Mouse (Mus musculus) heart, postnatal 0 days (tissue): ENCODE data around the gene Glra3. TPM values are rescaled to one million over a fixed set of nuclear protein-coding genes. Genes with fewer than 3 reads are reported as not detected.

Experiments used
- ATAC-seq: fragments of 200-750 bp; cut with Nextera tagmentation; 2 replicates; pipeline ENCODE4 v1.8.0; 2017; ENCODE audit warnings: low read depth, moderate number of reproducible peaks, moderate library complexity; ENCODE audit not compliant: insufficient read depth
- DNase-seq: peaks from one replicate; pipeline ENCODE4 v3.0.0-alpha.2; 2016; ENCODE audit warnings: low spot score
- H3K27ac ChIP-seq: fragments of 300-500 bp; sonication (generic); 2 replicates; pipeline ENCODE4 v1.5.1; 2014; ENCODE audit warnings: low read depth, mild to moderate bottlenecking
- H3K27me3 ChIP-seq: fragments of 300-500 bp; sonication (generic); 2 replicates; pipeline ENCODE4 v1.6.1; 2014; ENCODE audit warnings: low read length, mixed read lengths; ENCODE audit not compliant: control insufficient read depth, insufficient read depth
- H3K36me3 ChIP-seq: fragments of 300-500 bp; sonication (generic); replicated peaks from 2 replicates; pipeline ENCODE4 v1.6.1; 2014; ENCODE audit warnings: low read length, mixed read lengths; ENCODE audit not compliant: control insufficient read depth, insufficient read depth
- H3K4me1 ChIP-seq: fragments of 300-500 bp; sonication (generic); 2 replicates; pipeline ENCODE4 v1.6.1; 2014; ENCODE audit warnings: antibody characterized with exemption; ENCODE audit not compliant: control insufficient read depth, insufficient read depth
- H3K4me2 ChIP-seq: fragments of 300-500 bp; sonication (generic); 2 replicates; pipeline ENCODE4 v1.6.1; 2014; ENCODE audit warnings: low read depth, mild to moderate bottlenecking, low read length, moderate library complexity
- H3K4me3 ChIP-seq: fragments of 300-500 bp; sonication (generic); 2 replicates; pipeline ENCODE4 v1.5.1; 2014; ENCODE audit warnings: low read depth, low read length
- H3K9ac ChIP-seq: fragments of 300-500 bp; sonication (generic); replicated peaks from 2 replicates; pipeline ENCODE4 v1.6.1; 2014; ENCODE audit warnings: low read depth, low read length, mixed read lengths
- H3K9me3 ChIP-seq: fragments of 300-500 bp; sonication (generic); replicated peaks from 2 replicates; pipeline ENCODE4 v1.6.1; 2016; ENCODE audit warnings: low read length; ENCODE audit not compliant: control insufficient read depth
- CTCF ChIP-seq: IDR thresholded peaks from 2 replicates; pipeline ENCODE4 v1.5.1; 2016; ENCODE audit warnings: antibody characterized with exemption, control low read depth, low read depth
- EP300 ChIP-seq: IDR thresholded peaks from 2 replicates; pipeline ENCODE4 v1.6.1; 2016; ENCODE audit warnings: antibody characterized with exemption, low read depth
- WGBS: fragments of 180-500 bp; shearing (Covaris S2); extraction: QIAGEN DNeasy Blood & Tissue Kit; methylation state at CpG from one replicate; pipeline ENCODE4 v1.1.7; 2014; 5-methylcytosine and 5-hydroxymethylcytosine counted together
- polyA plus RNA-seq: library from polyadenylated mRNA; unstranded; fragments of >200 nt; fragmentation: Nextera tagmentation; extraction: Ambion mirVana; gene quantifications from 2 replicates; pipeline ENCODE4 v1.2.1, GENCODE M21; 2015
- total RNA-seq: library from RNA; depleted of rRNA; stranded (reverse); fragments of >200 nt; gene quantifications from 2 replicates; pipeline ENCODE4 v1.2.3, GENCODE M21; 2014; ENCODE audit warnings: low replicate concordance; rRNA removed

Glra3 gene
- total RNA-seq (not detected in 2 replicates), polyA plus RNA-seq (not detected in 2 replicates)

DNA sequence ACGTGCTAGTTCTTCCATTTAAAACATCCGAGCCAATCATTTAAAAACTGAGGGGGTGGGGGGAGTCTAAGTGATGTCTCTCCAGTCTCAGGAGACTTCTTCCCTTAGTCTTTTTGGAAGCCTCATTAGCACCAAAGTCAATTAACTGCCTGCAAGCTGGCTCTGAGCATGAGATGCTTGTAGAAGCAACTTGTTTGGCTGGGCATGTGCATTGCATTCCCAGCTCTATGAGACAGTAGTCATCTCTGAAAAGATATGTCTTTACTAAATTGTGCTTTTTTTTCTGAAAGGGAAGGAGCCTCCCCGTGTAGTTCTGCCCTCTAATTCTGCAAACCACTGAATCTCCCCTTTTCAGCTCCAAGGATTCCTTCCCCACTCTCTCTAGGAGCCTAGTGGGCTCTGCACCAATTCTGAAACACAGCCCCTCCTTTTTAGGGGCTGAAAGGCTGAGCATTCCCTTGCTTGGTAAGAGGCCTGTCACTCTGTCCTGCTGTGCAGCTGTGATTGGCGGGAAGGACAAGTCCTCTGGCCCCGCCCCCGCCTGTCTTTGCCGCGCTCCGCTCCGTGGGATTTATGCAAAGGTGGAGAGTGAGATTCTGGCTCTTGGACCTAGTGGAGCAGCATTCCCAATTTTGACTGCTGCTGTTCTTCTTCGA lies at the start of gene Glra3:
Gene Glra3, plus strand, starts transcription at position 591 of the 656 bp plus-strand sequence.
- no peak within 1 kb of the TSS for H3K9ac ChIP-seq
- H3K36me3 ChIP-seq: no peaks in the 10 kb centered on the region
- ATAC-seq (no peak), DNase-seq (no peak)
- 14% methylated on average over 11 of the region's 11 CpGs for WGBS
- H3K4me3 ChIP-seq: no peak within 1 kb of the TSS
- H3K4me2 ChIP-seq: no peak within 1 kb of the TSS
- TF ChIP-seq CTCF: no peak
- TF ChIP-seq EP300: no peak
- no peaks in the 10 kb centered on the region for H3K27me3 ChIP-seq
- no peak within 1 kb of the TSS for H3K27ac ChIP-seq
- H3K4me1 ChIP-seq: no peaks in the 10 kb centered on the region
- no peaks in the 10 kb centered on the region for H3K9me3 ChIP-seq

DNA sequence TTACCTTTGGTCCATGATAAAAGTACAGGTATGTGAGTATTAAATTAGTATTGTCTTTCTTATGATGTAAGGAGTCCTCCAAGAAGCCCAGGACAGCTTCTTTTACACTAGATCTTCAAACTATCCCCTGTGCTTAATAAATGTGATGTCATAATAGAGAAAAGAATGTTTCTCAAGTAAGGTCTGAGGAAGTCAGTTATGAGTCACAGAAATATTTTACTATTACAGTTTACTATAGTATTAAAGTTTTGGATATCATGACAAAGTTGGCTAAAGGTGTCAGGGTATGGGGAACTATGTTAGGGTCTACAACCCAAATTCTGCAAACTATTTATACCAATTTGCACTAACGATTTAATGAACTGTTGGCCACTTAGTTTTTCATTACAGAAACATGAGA lies 33.4 kb upstream of the Glra3 start, which contains the start of gene Adam29:
Gene Adam29, minus strand, starts transcription at position 101 of the 400 bp plus-strand sequence.
- Histone ChIP-seq H3K4me3 (no peak within 1 kb of the TSS), H3K27me3 (no peaks in the 10 kb centered on the region), H3K4me1 (no peaks in the 10 kb centered on the region), H3K36me3 (no peaks in the 10 kb centered on the region), H3K9ac (no peak within 1 kb of the TSS), H3K9me3 (no peaks in the 10 kb centered on the region), H3K27ac (no peak within 1 kb of the TSS), H3K4me2 (no peak within 1 kb of the TSS)
- no peak for ATAC-seq
- WGBS: 63% methylated on average over 1 of the region's 1 CpGs
- no peak for TF ChIP-seq CTCF
- no peak for TF ChIP-seq EP300
- DNase-seq: no peak

DNA sequence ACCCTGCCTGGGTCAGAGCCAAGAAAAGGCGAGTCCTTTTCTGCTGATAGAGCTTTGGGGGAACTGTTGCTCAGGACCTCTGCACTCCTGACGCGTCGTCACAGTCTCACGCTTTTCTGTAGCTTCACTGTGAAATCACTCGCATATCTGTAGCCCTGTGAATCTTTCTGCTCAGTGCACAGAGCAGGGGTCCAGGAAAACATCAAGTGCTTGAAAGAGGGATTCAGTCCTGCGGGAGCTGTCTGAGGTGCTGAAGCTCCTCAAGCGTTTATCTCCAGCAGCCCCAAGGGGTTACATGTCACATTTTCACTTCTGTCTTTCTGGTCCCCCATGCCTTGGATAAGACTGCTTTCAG lies 243 bp downstream of the Glra3 start:
- no peaks in the 10 kb centered on the region for H3K9me3 ChIP-seq
- peak; percentile 11 for DNase-seq
- no peak overlapping the region for H3K4me2 ChIP-seq
- H3K4me1 ChIP-seq: no peaks in the 10 kb centered on the region
- no peak overlapping the region for H3K9ac ChIP-seq
- H3K27me3 ChIP-seq: no peaks in the 10 kb centered on the region
- TF ChIP-seq EP300: no peak
- no peak for TF ChIP-seq CTCF
- WGBS: 1% methylated on average over 8 of the region's 8 CpGs
- no peak overlapping the region for H3K4me3 ChIP-seq
- H3K27ac ChIP-seq: no peak overlapping the region
- H3K36me3 ChIP-seq: no peaks in the 10 kb centered on the region
- ATAC-seq: peak; percentile 44; the same call in 1 of the 2 replicates

GRCm38 (mm10) chr8:55964759-55965320 lies 24.6 kb downstream of the Glra3 start:
- no peaks in the 10 kb centered on the region for H3K27me3 ChIP-seq
- WGBS: 76% methylated on average over 3 of the region's 3 CpGs

DNA sequence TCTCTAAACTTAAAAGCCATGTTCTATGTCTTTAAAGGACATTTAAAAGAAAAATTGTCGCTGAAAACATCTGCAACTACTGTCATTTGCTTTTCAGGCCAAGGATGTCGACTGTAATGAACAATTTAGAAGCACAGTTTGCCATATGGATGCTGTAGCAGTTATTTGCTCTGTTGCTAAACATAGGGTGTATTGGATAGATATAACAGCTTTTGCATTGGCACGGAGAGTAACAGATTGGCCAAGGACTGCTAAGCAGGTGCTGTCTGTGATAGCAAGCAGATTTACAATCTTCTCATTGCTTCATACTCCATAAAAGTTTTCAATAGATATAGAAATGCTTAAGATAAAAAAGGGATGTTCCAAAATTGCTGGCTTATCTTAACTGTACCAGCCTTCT lies 57.6 kb downstream of the Glra3 start:
- Histone ChIP-seq H3K4me1 (no peaks in the 10 kb centered on the region), H3K9ac (no peak overlapping the region), H3K27me3 (no peaks in the 10 kb centered on the region), H3K36me3 (no peaks in the 10 kb centered on the region), H3K4me3 (no peak overlapping the region), H3K9me3 (no peaks in the 10 kb centered on the region), H3K27ac (no peak overlapping the region), H3K4me2 (no peak overlapping the region)
- 52% methylated on average over 3 of the region's 3 CpGs for WGBS
- ATAC-seq (no peak), DNase-seq (no peak)
- no peak for TF ChIP-seq CTCF
- TF ChIP-seq EP300: no peak

More at GRCm38 (mm10) chr8:55964759-55965320, 24.6 kb downstream of the Glra3 start:
- no peak overlapping the region for H3K27ac ChIP-seq
- H3K4me2 ChIP-seq: no peak overlapping the region
- ATAC-seq (no peak), DNase-seq (no peak)
- H3K9me3 ChIP-seq: no peaks in the 10 kb centered on the region
- no peaks in the 10 kb centered on the region for H3K36me3 ChIP-seq
- H3K4me3 ChIP-seq: no peak overlapping the region
- H3K4me1 ChIP-seq: no peaks in the 10 kb centered on the region
- TF ChIP-seq EP300: no peak
- no peak for TF ChIP-seq CTCF
- H3K9ac ChIP-seq: no peak overlapping the region

GRCm38 (mm10) chr8:56054324-56054723 lies 114.1 kb downstream of the Glra3 start:
- Histone ChIP-seq H3K9ac (no peak overlapping the region), H3K4me2 (no peak overlapping the region), H3K9me3 (no peaks in the 10 kb centered on the region), H3K36me3 (no peaks in the 10 kb centered on the region), H3K4me1 (no peaks in the 10 kb centered on the region), H3K27me3 (no peaks in the 10 kb centered on the region), H3K4me3 (no peak overlapping the region), H3K27ac (no peak overlapping the region)
- 21% methylated on average over 2 of the region's 2 CpGs for WGBS
- TF ChIP-seq CTCF (no peak), EP300 (no peak)
- DNase-seq (peak; percentile 21), ATAC-seq (peak; percentile 47; the same call in 1 of the 2 replicates)
